In the genomic region with DNA sequence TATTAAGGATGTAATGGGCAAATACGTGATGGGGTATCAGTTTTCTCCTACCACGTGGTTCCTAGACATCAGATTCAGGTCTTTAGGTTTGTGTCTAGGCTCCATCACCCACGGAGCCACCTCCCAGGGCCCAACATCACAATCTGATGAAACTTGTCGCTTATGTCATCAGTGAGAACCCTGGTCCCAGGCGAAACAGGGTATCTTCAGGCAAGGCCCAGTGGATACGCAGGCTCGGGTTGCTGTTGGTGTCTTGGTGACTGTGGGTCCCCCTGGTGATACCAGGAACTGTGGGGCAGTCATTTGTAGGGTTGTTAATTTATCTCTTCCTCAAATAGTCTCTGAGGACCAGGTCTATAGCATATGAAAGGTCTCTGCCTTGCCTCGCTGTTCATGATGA, we compare ENCODE assay signal across 16 mouse cellular contexts. TPM values are rescaled to one million over a fixed set of nuclear protein-coding genes. Genes with fewer than 3 reads are reported as not detected.
A peak's percentile ranks its signal among the peaks of the same experiment; 100 is the strongest.
DNase-seq lines count a peak whose midpoint lies in the region; ATAC-seq and TF ChIP-seq lines count a peak whose summit lies in the region.
"Had no signal": no experiment of that assay in that cellular context is flagged by ENCODE, and none has a peak within 500 bp of the region (broad histone marks: within the 10 kb centered on the region; RNA-seq: fewer than 3 reads in every experiment).

No protein-coding gene starts in this region.

- no peak for ATAC-seq in hindbrain, embryonic 11.5 days (ENCODE audit: low FRiP score)
- ATAC-seq in intestine, embryonic 15.5 days, result no peak
- ATAC-seq in stomach, postnatal 0 days (ENCODE audit: low FRiP score, low TSS enrichment), result no peak
- ATAC-seq: forebrain, embryonic 13.5 days; midbrain, embryonic 13.5 days had no signal

- peaks cover 4% of the 10 kb centered on the region; the same call in 1 of the 2 replicates for H3K27me3 ChIP-seq in hindbrain, embryonic 10.5 days (ENCODE audit: insufficient read depth, poor library complexity, severe bottlenecking)
- no peaks in the 10 kb centered on the region for H3K27me3 ChIP-seq in hindbrain, embryonic 11.5 days (ENCODE audit: control insufficient read depth, insufficient read depth, low read length)
- H3K27me3 ChIP-seq in testis, adult 2 months (ENCODE audit: control insufficient read depth, insufficient read depth, low read length), result no peaks in the 10 kb centered on the region
- no peaks in the 10 kb centered on the region for H3K27me3 ChIP-seq in intestine, embryonic 15.5 days (replicated peaks)
- H3K27me3 ChIP-seq in stomach, postnatal 0 days (ENCODE audit: control insufficient read depth, insufficient read depth, low read length), result no peaks in the 10 kb centered on the region
- H3K27me3 ChIP-seq: forebrain, embryonic 13.5 days had no signal

- 92% methylated on average over 8 of the region's 8 CpGs for WGBS in hindbrain, embryonic 10.5 days
- 88% methylated on average over 8 of the region's 8 CpGs for WGBS in hindbrain, embryonic 11.5 days
- 78% methylated on average over 8 of the region's 8 CpGs for WGBS in intestine, embryonic 15.5 days
- WGBS in stomach, postnatal 0 days, result 74% methylated on average over 8 of the region's 8 CpGs

- DNase-seq in hindbrain, embryonic 10.5 days (ENCODE audit: low spot score), result no peak
- no peak for DNase-seq in hindbrain, embryonic 11.5 days (ENCODE audit: low spot score)
- DNase-seq in testis, postnatal 10 days (ENCODE audit: low spot score), result no peak
- DNase-seq in stomach, postnatal 0 days (ENCODE audit: low spot score), result no peak
- DNase-seq in adrenal gland, adult 8-10 months, result no peak
- no peak for DNase-seq in ovary, postnatal 10 days (ENCODE audit: low spot score)
- DNase-seq: cerebellum, adult 11 months; right cerebral cortex, postnatal 14 days had no signal

- H3K4me2 ChIP-seq in hindbrain, embryonic 11.5 days (replicated peaks; ENCODE audit: low read depth, low read length), result no peak overlapping the region
- H3K4me2 ChIP-seq in intestine, embryonic 15.5 days (replicated peaks), result peak overlapping the region; percentile 28; the same call in 1 of the 2 replicates
- H3K4me2 ChIP-seq in stomach, postnatal 0 days (replicated peaks; ENCODE audit: low read depth), result peak overlapping the region; percentile 35; the same call in 1 of the 2 replicates
- H3K4me2 ChIP-seq: forebrain, embryonic 13.5 days; midbrain, embryonic 13.5 days; neural tube, embryonic 15.5 days had no signal

- no peak overlapping the region for H3K9ac ChIP-seq in hindbrain, embryonic 11.5 days (ENCODE audit: low read depth, low read length)
- H3K9ac ChIP-seq in intestine, embryonic 15.5 days, result peak overlapping the region; percentile 6; the same call in 1 of the 2 replicates
- H3K9ac ChIP-seq in stomach, postnatal 0 days (ENCODE audit: low read length), result 0 out of 2 replicates have a peak overlapping the region, but pooled peaks have one; percentile 41
- H3K9ac ChIP-seq: forebrain, embryonic 13.5 days; midbrain, embryonic 13.5 days; neural tube, embryonic 15.5 days had no signal

- peaks cover 92% of the 10 kb centered on the region for H3K4me1 ChIP-seq in hindbrain, embryonic 10.5 days (replicated peaks)
- peaks cover 12% of the 10 kb centered on the region for H3K4me1 ChIP-seq in hindbrain, embryonic 11.5 days (replicated peaks; ENCODE audit: control insufficient read depth, insufficient read depth, low read length)
- H3K4me1 ChIP-seq in testis, adult 2 months (ENCODE audit: control insufficient read depth, insufficient read depth, low read length), result peaks cover 25% of the 10 kb centered on the region
- peaks cover 80% of the 10 kb centered on the region for H3K4me1 ChIP-seq in intestine, embryonic 15.5 days (replicated peaks)
- peaks cover 30% of the 10 kb centered on the region for H3K4me1 ChIP-seq in stomach, postnatal 0 days (replicated peaks; ENCODE audit: control insufficient read depth, insufficient read depth)

- no peak for TF ChIP-seq POLR2A in testis, adult 2 months (IDR thresholded peaks at IDR 0.05; ENCODE audit: control insufficient read depth, low read depth, low read length)

- H3K27ac ChIP-seq in hindbrain, embryonic 10.5 days, result peak overlapping the region; percentile 25; the same call in 1 of the 2 replicates
- no peak overlapping the region for H3K27ac ChIP-seq in hindbrain, embryonic 11.5 days (ENCODE audit: low read depth, low read length)
- no peak overlapping the region for H3K27ac ChIP-seq in testis, adult 2 months (ENCODE audit: control insufficient read depth, insufficient read depth, low read depth, low read length)
- H3K27ac ChIP-seq in intestine, embryonic 15.5 days, result peak overlapping the region; percentile 49; the same call in 1 of the 2 replicates
- peak overlapping the region; percentile 69 for H3K27ac ChIP-seq in stomach, postnatal 0 days (replicated peaks)
- H3K27ac ChIP-seq: forebrain, embryonic 13.5 days; midbrain, embryonic 13.5 days; neural tube, embryonic 15.5 days had no signal

- TF ChIP-seq EP300 in stomach, postnatal 0 days (optimal IDR thresholded peaks at IDR 0.05), result no peak

- TF ChIP-seq CTCF in testis, adult 2 months (IDR thresholded peaks at IDR 0.05; ENCODE audit: control insufficient read depth, insufficient read depth, insufficient replicate concordance, low read depth, low read length), result no peak
- TF ChIP-seq CTCF in stomach, postnatal 0 days (IDR thresholded peaks at IDR 0.05; ENCODE audit: low read depth), result no peak

- no peaks in the 10 kb centered on the region; the same call in 1 of the 2 replicates for H3K36me3 ChIP-seq in hindbrain, embryonic 10.5 days
- H3K36me3 ChIP-seq in hindbrain, embryonic 11.5 days (ENCODE audit: control insufficient read depth, insufficient read depth, low read length), result no peaks in the 10 kb centered on the region
- H3K36me3 ChIP-seq in testis, adult 2 months (ENCODE audit: control insufficient read depth, insufficient read depth, low read length), result no peaks in the 10 kb centered on the region
- H3K36me3 ChIP-seq in intestine, embryonic 15.5 days, result no peaks in the 10 kb centered on the region
- no peaks in the 10 kb centered on the region for H3K36me3 ChIP-seq in stomach, postnatal 0 days (ENCODE audit: control insufficient read depth, insufficient read depth, low read length)
- H3K36me3 ChIP-seq: midbrain, embryonic 13.5 days; neural tube, embryonic 15.5 days had no signal

- no peaks in the 10 kb centered on the region for H3K9me3 ChIP-seq in hindbrain, embryonic 10.5 days
- H3K9me3 ChIP-seq in hindbrain, embryonic 11.5 days (ENCODE audit: control insufficient read depth, low read length), result no peaks in the 10 kb centered on the region
- no peaks in the 10 kb centered on the region for H3K9me3 ChIP-seq in intestine, embryonic 15.5 days
- no peaks in the 10 kb centered on the region for H3K9me3 ChIP-seq in stomach, postnatal 0 days (ENCODE audit: control insufficient read depth, low read length)
- H3K9me3 ChIP-seq: forebrain, embryonic 13.5 days; midbrain, embryonic 13.5 days; neural tube, embryonic 15.5 days had no signal

- no peak overlapping the region for H3K4me3 ChIP-seq in hindbrain, embryonic 10.5 days
- H3K4me3 ChIP-seq in hindbrain, embryonic 11.5 days (ENCODE audit: low read depth, low read length), result no peak overlapping the region
- H3K4me3 ChIP-seq in testis, adult 2 months (ENCODE audit: control insufficient read depth, low read depth, low read length), result peak overlapping the region; percentile 49
- H3K4me3 ChIP-seq in intestine, embryonic 15.5 days (replicated peaks), result no peak overlapping the region
- H3K4me3 ChIP-seq in stomach, postnatal 0 days (ENCODE audit: low read depth, low read length), result no peak overlapping the region
- H3K4me3 ChIP-seq: forebrain, embryonic 13.5 days; midbrain, embryonic 13.5 days; neural tube, embryonic 15.5 days had no signal

RNA-seq across cellular contexts. Expression of a gene that starts 4.7 kb away (rescaled TPM):
- 15.2 and 18.2 TPM in 2 replicates for polyA plus RNA-seq in hindbrain, embryonic 10.5 days (2016; fragmentation: Nextera tagmentation; extraction: Ambion mirVana)
- polyA plus RNA-seq in hindbrain, embryonic 11.5 days (2014; fragmentation: Nextera tagmentation; extraction: Ambion mirVana), result 14.7 and 18.1 TPM in 2 replicates
- 6.0 and 7.4 TPM in 2 replicates for polyA plus RNA-seq in testis, adult 2 months (2012; rRNA removed)
- polyA plus RNA-seq in intestine, embryonic 15.5 days (2015; fragmentation: Nextera tagmentation; extraction: Ambion mirVana), result 20.9 and 23.0 TPM in 2 replicates
- polyA plus RNA-seq in stomach, postnatal 0 days (2015; fragmentation: Nextera tagmentation; extraction: Ambion mirVana), result 16.0 and 18.8 TPM in 2 replicates
- total RNA-seq in adrenal gland, adult 8-10 months (2022), result 100 to 1,000 TPM; 107 to 236 (median 145) TPM

RNA-seq across cellular contexts. Expression of a gene that starts 20.2 kb away (rescaled TPM):
- not detected in 2 replicates for polyA plus RNA-seq in hindbrain, embryonic 10.5 days (2016; fragmentation: Nextera tagmentation; extraction: Ambion mirVana)
- not detected in 2 replicates for polyA plus RNA-seq in hindbrain, embryonic 11.5 days (2014; fragmentation: Nextera tagmentation; extraction: Ambion mirVana)
- 1,386 and 1,446 TPM in 2 replicates for polyA plus RNA-seq in testis, adult 2 months (2012; rRNA removed)
- not detected in 2 replicates for polyA plus RNA-seq in intestine, embryonic 15.5 days (2015; fragmentation: Nextera tagmentation; extraction: Ambion mirVana)
- not detected in 2 replicates for polyA plus RNA-seq in stomach, postnatal 0 days (2015; fragmentation: Nextera tagmentation; extraction: Ambion mirVana)
- total RNA-seq in adrenal gland, adult 8-10 months (2022), result not detected
- total RNA-seq: adrenal gland, postnatal 36 days; CH12.LX; gastrocnemius, adult 8-10 months had no signal
- polyA plus RNA-seq: forebrain, embryonic 13.5 days; midbrain, embryonic 13.5 days; neural tube, embryonic 15.5 days had no signal

RNA-seq across cellular contexts. Expression of a gene that starts 42.9 kb away (rescaled TPM):
- polyA plus RNA-seq in hindbrain, embryonic 10.5 days (2016; fragmentation: Nextera tagmentation; extraction: Ambion mirVana), result not detected in 2 replicates
- polyA plus RNA-seq in hindbrain, embryonic 11.5 days (2014; fragmentation: Nextera tagmentation; extraction: Ambion mirVana), result not detected in 2 replicates
- 2.8 and 3.3 TPM in 2 replicates for polyA plus RNA-seq in testis, adult 2 months (2012; rRNA removed)
- polyA plus RNA-seq in intestine, embryonic 15.5 days (2015; fragmentation: Nextera tagmentation; extraction: Ambion mirVana), result 74.8 and 281 TPM in 2 replicates
- 4.1 and 4.8 TPM in 2 replicates for polyA plus RNA-seq in stomach, postnatal 0 days (2015; fragmentation: Nextera tagmentation; extraction: Ambion mirVana)
- total RNA-seq in adrenal gland, adult 8-10 months (2022), result under 1 TPM in 1 of 4 experiments, not detected in 3; 0.42 TPM
- total RNA-seq: adrenal gland, postnatal 36 days; CH12.LX; gastrocnemius, adult 8-10 months had no signal
- polyA plus RNA-seq: forebrain, embryonic 13.5 days; midbrain, embryonic 13.5 days; neural tube, embryonic 15.5 days had no signal

Comparison
In these comparisons a context has a peak if more than half of its experiments do, and no peak if none do; other contexts are left out.
1. H3K27ac ChIP-seq: peak in hindbrain, embryonic 10.5 days (single experiment), intestine, embryonic 15.5 days (single experiment) and stomach, postnatal 0 days (single experiment); none in hindbrain, embryonic 11.5 days (single experiment) and testis, adult 2 months (single experiment).
2. RNA of a gene that starts 20.2 kb away (polyA plus RNA-seq): 1,386 to 1,446 TPM in testis, adult 2 months; not detected in hindbrain, embryonic 10.5 days, not detected in hindbrain, embryonic 11.5 days, not detected in intestine, embryonic 15.5 days and not detected in stomach, postnatal 0 days; every median in the first group is over 1,000 times any median in the second.
3. RNA of a gene that starts 42.9 kb away (polyA plus RNA-seq): 74.8 to 281 TPM in intestine, embryonic 15.5 days; 4.1 to 4.8 TPM in stomach, postnatal 0 days, 2.8 to 3.3 TPM in testis, adult 2 months, not detected in hindbrain, embryonic 10.5 days and not detected in hindbrain, embryonic 11.5 days; every median in the first group is over 10 times any median in the second.